Mouse (Mus musculus): ENCODE data around the gene Glrp1. TPM values are rescaled to one million over a fixed set of nuclear protein-coding genes. Genes with fewer than 3 reads are reported as not detected.

The Glrp1 gene
- polyA plus RNA-seq (2016; fragmentation: Nextera tagmentation; extraction: Ambion mirVana) = 0.10 TPM in 1 of 2 replicates, not detected in the other

- H3K9me3 ChIP-seq = no peaks in the 10 kb centered on the region
- H3K27ac ChIP-seq = peak within 1 kb of the TSS; percentile 57; the same call in 1 of the 2 replicates
- H3K27me3 ChIP-seq (ENCODE audit: insufficient read depth, poor library complexity, severe bottlenecking) = no peaks in the 10 kb centered on the region
- H3K4me3 ChIP-seq = no peak within 1 kb of the TSS
- 68% methylated on average over 8 of the region's 8 CpGs for WGBS
- H3K36me3 ChIP-seq = no peaks in the 10 kb centered on the region
- peaks cover 19% of the 10 kb centered on the region for H3K4me1 ChIP-seq
- no peak for DNase-seq (ENCODE audit: low spot score)
Measured at GRCm38 (mm10) chr1:88509789-88510188, at the start of gene Glrp1. Gene Glrp1 (minus strand): TSS chr1:88510066.

- no peaks in the 10 kb centered on the region for H3K9me3 ChIP-seq
- no peaks in the 10 kb centered on the region for H3K27me3 ChIP-seq (ENCODE audit: insufficient read depth, poor library complexity, severe bottlenecking)
- no peaks in the 10 kb centered on the region for H3K36me3 ChIP-seq
- 8% methylated on average over 7 of the region's 7 CpGs for WGBS
- H3K27ac ChIP-seq = peak overlapping the region; percentile 47; the same call in 1 of the 2 replicates
- no peak for DNase-seq (ENCODE audit: low spot score)
- no peak overlapping the region for H3K4me3 ChIP-seq
- H3K4me1 ChIP-seq = peaks cover 14% of the 10 kb centered on the region
Measured at GRCm38 (mm10) chr1:88559258-88559657, 49.4 kb upstream of the Glrp1 start.

GRCm38 (mm10) chr1:88558793-88559192 lies 48.9 kb upstream of the Glrp1 start:
- no peak overlapping the region for H3K4me3 ChIP-seq
- no peak for DNase-seq (ENCODE audit: low spot score)
- H3K27ac ChIP-seq = no peak overlapping the region
- H3K4me1 ChIP-seq = peaks cover 14% of the 10 kb centered on the region
- H3K27me3 ChIP-seq (ENCODE audit: insufficient read depth, poor library complexity, severe bottlenecking) = no peaks in the 10 kb centered on the region
- no peaks in the 10 kb centered on the region for H3K36me3 ChIP-seq
- no peaks in the 10 kb centered on the region for H3K9me3 ChIP-seq

DNA sequence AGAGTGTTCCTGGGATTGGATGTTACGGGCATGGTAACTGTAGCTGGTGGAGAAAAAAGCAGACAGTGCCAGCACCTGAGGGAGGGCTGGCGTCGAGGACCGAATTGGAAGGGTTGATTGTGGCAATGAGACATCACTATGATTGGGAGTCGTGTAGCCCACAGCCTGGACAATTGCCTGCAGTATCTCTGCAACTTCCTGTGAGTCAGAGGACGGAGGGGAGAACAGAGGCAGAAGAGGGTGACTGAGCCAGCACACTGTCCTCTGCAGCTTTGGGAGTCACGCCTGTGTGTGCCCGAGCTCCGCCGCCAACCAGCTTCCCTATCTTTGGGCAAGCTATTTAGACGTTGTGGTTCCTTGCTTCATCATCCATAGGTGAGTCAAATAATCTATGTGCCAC lies 46.5 kb upstream of the Glrp1 start:
- no peak overlapping the region for H3K4me3 ChIP-seq
- H3K27me3 ChIP-seq (ENCODE audit: insufficient read depth, poor library complexity, severe bottlenecking) = no peaks in the 10 kb centered on the region
- H3K36me3 ChIP-seq = no peaks in the 10 kb centered on the region
- no peak overlapping the region for H3K27ac ChIP-seq
- no peak for DNase-seq (ENCODE audit: low spot score)
- peaks cover 14% of the 10 kb centered on the region for H3K4me1 ChIP-seq
- WGBS = 77% methylated on average over 11 of the region's 11 CpGs
- no peaks in the 10 kb centered on the region for H3K9me3 ChIP-seq

DNA sequence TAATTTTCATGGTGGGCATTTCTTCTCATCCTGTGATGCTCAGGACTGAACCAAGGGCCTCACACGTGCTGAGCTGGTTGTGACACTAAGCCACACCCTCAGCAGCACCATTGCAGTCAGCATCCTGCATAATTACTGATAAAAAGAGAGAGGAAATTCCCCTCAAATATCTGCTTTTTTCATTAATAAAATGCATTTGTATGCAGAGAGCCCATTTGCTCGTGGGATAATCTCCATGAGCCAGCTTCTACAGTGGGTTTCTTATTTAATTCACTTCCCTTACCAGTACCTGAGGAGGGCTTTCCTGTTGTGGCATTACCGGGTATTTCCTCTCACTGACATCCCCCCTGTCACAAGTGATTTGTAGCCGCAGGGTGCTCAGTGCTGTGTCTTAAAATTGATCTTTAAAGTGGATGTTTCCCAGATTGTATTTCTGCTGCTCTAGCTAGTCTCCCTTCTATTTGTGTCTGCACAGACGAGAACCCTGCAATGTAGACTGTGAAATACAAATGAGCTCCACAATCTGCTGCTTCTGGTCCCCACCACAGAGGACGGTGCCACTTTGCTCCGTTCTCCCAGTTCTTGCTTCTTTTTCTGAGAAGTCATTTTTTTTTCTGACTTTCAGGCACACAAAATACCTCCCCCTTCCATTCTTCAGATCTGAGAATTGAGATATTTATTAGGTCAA lies 43.8 kb upstream of the Glrp1 start:
- H3K27me3 ChIP-seq (ENCODE audit: insufficient read depth, poor library complexity, severe bottlenecking) = peaks cover 3% of the 10 kb centered on the region; the same call in 1 of the 2 replicates
- H3K36me3 ChIP-seq = no peaks in the 10 kb centered on the region
- H3K9me3 ChIP-seq = no peaks in the 10 kb centered on the region
- no peak overlapping the region for H3K27ac ChIP-seq
- 42% methylated on average over 7 of the region's 7 CpGs for WGBS
- no peak overlapping the region for H3K4me3 ChIP-seq
- no peak for DNase-seq (ENCODE audit: low spot score)
- no peaks in the 10 kb centered on the region for H3K4me1 ChIP-seq

DNA sequence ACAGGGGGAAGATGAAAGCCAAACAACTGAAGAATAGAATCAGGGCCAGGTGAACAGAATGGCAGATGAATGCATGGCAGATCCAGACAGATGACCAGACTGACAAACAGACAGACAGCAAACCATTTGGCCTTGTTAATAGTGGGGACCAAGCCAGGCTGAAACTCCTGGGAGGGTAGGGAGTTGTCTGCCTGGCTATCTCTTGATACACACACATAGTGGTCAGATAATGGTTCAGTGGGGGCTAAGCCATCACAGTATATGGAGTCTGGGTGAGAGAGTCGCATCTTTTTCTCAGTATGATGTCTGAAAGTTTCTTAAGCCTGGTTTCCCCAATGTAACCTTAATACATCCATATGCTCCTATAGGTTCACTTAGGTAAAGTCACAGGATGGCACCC lies 39.4 kb upstream of the Glrp1 start:
- Histone ChIP-seq H3K4me3 (no peak overlapping the region), H3K27me3 (ENCODE audit: insufficient read depth, poor library complexity, severe bottlenecking) (peaks cover 3% of the 10 kb centered on the region; the same call in 1 of the 2 replicates), H3K4me1 (no peaks in the 10 kb centered on the region), H3K36me3 (no peaks in the 10 kb centered on the region), H3K27ac (no peak overlapping the region), H3K9me3 (no peaks in the 10 kb centered on the region)
- DNase-seq (ENCODE audit: low spot score) = no peak
- 93% methylated on average over 1 of the region's 1 CpGs for WGBS

DNA sequence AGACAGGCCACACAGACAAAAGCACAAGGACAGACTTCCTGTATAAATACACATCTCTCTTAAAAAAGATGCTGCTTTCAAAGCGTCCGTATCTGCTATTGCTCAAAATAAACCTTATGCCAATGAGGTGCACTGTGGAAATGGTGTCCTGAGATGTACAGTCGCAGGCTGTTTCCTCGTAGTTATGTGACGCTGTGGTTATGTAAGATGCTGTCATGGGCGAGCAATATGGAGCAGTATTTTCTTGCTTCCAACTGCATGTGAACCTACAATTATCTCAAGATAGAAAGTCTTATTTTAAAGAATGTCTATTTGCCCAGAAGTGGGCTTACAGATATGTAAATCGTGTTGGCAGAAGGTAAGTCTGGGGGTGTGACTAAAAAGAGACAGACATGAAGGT lies 37.3 kb upstream of the Glrp1 start:
- no peak overlapping the region for H3K4me3 ChIP-seq
- H3K9me3 ChIP-seq = no peaks in the 10 kb centered on the region
- no peak overlapping the region for H3K27ac ChIP-seq
- H3K4me1 ChIP-seq = no peaks in the 10 kb centered on the region
- H3K27me3 ChIP-seq (ENCODE audit: insufficient read depth, poor library complexity, severe bottlenecking) = peaks cover 3% of the 10 kb centered on the region; the same call in 1 of the 2 replicates
- WGBS = 79% methylated on average over 7 of the region's 7 CpGs
- no peak for DNase-seq (ENCODE audit: low spot score)
- no peaks in the 10 kb centered on the region for H3K36me3 ChIP-seq

- H3K27me3 ChIP-seq (ENCODE audit: insufficient read depth, poor library complexity, severe bottlenecking) = no peaks in the 10 kb centered on the region
- no peak overlapping the region for H3K27ac ChIP-seq
- WGBS = 60% methylated on average over 4 of the region's 4 CpGs
- H3K9me3 ChIP-seq = no peaks in the 10 kb centered on the region
- H3K36me3 ChIP-seq = no peaks in the 10 kb centered on the region
- no peak for DNase-seq (ENCODE audit: low spot score)
- 0 out of 2 replicates have a peak, but pooled peaks cover 4% of the 10 kb centered on the region for H3K4me1 ChIP-seq
- H3K4me3 ChIP-seq = no peak overlapping the region
Measured at GRCm38 (mm10) chr1:88543608-88544007, 33.7 kb upstream of the Glrp1 start.

DNA sequence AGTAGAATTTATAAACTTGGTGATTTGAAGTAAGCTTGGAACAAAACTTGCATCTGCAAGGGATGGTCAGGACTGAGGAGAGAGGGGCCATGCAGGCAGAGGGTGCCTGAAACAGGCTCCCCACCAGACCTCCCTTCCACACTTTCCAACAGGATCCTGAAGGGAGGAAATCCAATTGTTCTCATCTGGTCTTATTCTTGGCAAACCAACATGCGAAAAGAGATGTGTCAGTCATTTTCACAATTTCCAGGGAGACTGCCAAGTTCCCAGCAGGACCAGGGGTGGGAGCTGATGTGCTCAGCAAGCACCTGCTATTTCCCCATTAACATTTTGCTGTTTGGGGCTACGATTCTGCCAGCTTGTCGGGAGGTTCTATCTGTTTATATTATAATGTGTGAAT lies 30.0 kb upstream of the Glrp1 start:
- WGBS = 71% methylated on average over 3 of the region's 3 CpGs
- Histone ChIP-seq H3K27me3 (ENCODE audit: insufficient read depth, poor library complexity, severe bottlenecking) (no peaks in the 10 kb centered on the region), H3K36me3 (no peaks in the 10 kb centered on the region), H3K4me1 (0 out of 2 replicates have a peak, but pooled peaks cover 4% of the 10 kb centered on the region), H3K9me3 (no peaks in the 10 kb centered on the region), H3K27ac (no peak overlapping the region), H3K4me3 (no peak overlapping the region)
- DNase-seq (ENCODE audit: low spot score) = no peak

- no peak for DNase-seq (ENCODE audit: low spot score)
- WGBS = 86% methylated on average over 7 of the region's 7 CpGs
- no peak overlapping the region for H3K4me3 ChIP-seq
- no peaks in the 10 kb centered on the region for H3K9me3 ChIP-seq
- H3K27me3 ChIP-seq (ENCODE audit: insufficient read depth, poor library complexity, severe bottlenecking) = no peaks in the 10 kb centered on the region
- H3K4me1 ChIP-seq = 0 out of 2 replicates have a peak, but pooled peaks cover 4% of the 10 kb centered on the region
- no peaks in the 10 kb centered on the region for H3K36me3 ChIP-seq
- H3K27ac ChIP-seq = no peak overlapping the region
Measured at GRCm38 (mm10) chr1:88539256-88539655, 29.4 kb upstream of the Glrp1 start.

GRCm38 (mm10) chr1:88536308-88536707 lies 26.4 kb upstream of the Glrp1 start:
- DNase-seq (ENCODE audit: low spot score) = no peak
- Histone ChIP-seq H3K36me3 (no peaks in the 10 kb centered on the region), H3K27me3 (ENCODE audit: insufficient read depth, poor library complexity, severe bottlenecking) (no peaks in the 10 kb centered on the region), H3K27ac (no peak overlapping the region), H3K4me3 (no peak overlapping the region), H3K9me3 (no peaks in the 10 kb centered on the region), H3K4me1 (0 out of 2 replicates have a peak, but pooled peaks cover 4% of the 10 kb centered on the region)
- 81% methylated on average over 1 of the region's 1 CpGs for WGBS

DNA sequence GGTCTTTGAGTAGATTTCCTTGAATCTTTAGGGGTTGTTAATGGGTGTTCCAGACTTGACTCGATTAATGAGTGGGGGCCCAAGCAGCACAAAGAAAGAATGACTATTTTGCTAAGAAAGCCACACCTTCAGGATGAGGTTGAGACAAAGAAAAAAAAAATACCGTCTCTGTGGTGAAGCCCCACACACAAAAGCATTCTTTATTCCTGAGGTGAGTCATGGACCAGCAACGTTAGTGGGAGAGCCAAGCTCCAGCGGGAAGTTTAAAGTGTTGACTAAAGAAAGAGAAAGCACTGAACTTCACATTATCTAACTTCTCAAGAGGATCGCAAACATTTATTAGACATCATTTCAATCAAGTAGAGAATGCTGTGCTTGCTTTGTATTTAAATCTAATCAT lies 24.2 kb upstream of the Glrp1 start:
- Histone ChIP-seq H3K27me3 (ENCODE audit: insufficient read depth, poor library complexity, severe bottlenecking) (no peaks in the 10 kb centered on the region), H3K9me3 (no peaks in the 10 kb centered on the region), H3K4me3 (no peak overlapping the region), H3K36me3 (no peaks in the 10 kb centered on the region), H3K4me1 (no peaks in the 10 kb centered on the region), H3K27ac (no peak overlapping the region)
- 63% methylated on average over 5 of the region's 5 CpGs for WGBS
- DNase-seq (ENCODE audit: low spot score) = no peak

- no peak for DNase-seq (ENCODE audit: low spot score)
- Histone ChIP-seq H3K4me1 (0 out of 2 replicates have a peak, but pooled peaks cover 4% of the 10 kb centered on the region), H3K9me3 (no peaks in the 10 kb centered on the region), H3K27ac (no peak overlapping the region), H3K36me3 (no peaks in the 10 kb centered on the region), H3K27me3 (ENCODE audit: insufficient read depth, poor library complexity, severe bottlenecking) (no peaks in the 10 kb centered on the region; the same call in 1 of the 2 replicates), H3K4me3 (no peak overlapping the region)
- WGBS = 67% methylated on average over 6 of the region's 6 CpGs
Measured at GRCm38 (mm10) chr1:88526161-88526560, 16.3 kb upstream of the Glrp1 start.

All from heart, embryonic 10.5 days (tissue).